Mouse (Mus musculus) ZHBTc4 (cell line): ENCODE measurements around the gene Selenon.

Experiments used
- DNase-seq: peaks from one replicate; pipeline ENCODE4 v3.0.0-alpha.2; 2011; ENCODE audit warnings: low read depth, low spot score

The Selenon gene

GRCm38 (mm10) chr4:134546814-134547705 is 4.9 kb downstream of the Selenon start:
- no peak for DNase-seq

- peak; percentile 88 for DNase-seq
Measured at GRCm38 (mm10) chr4:134543261-134543660, 8.7 kb downstream of the Selenon start.

GRCm38 (mm10) chr4:134542726-134543125 is 9.2 kb downstream of the Selenon start:
- DNase-seq = no peak

- no peak for DNase-seq
Measured at GRCm38 (mm10) chr4:134538997-134539580, 12.9 kb downstream of the Selenon start.

- DNase-seq = no peak
Measured at GRCm38 (mm10) chr4:134535787-134536151, 16.2 kb downstream of the Selenon start.

- DNase-seq = peak; percentile 99
Measured at GRCm38 (mm10) chr4:134534932-134535786, 16.8 kb downstream of the Selenon start, which contains the start of gene Mtfr1l. Mtfr1l (minus strand) TSS chr4:134535387.

DNA sequence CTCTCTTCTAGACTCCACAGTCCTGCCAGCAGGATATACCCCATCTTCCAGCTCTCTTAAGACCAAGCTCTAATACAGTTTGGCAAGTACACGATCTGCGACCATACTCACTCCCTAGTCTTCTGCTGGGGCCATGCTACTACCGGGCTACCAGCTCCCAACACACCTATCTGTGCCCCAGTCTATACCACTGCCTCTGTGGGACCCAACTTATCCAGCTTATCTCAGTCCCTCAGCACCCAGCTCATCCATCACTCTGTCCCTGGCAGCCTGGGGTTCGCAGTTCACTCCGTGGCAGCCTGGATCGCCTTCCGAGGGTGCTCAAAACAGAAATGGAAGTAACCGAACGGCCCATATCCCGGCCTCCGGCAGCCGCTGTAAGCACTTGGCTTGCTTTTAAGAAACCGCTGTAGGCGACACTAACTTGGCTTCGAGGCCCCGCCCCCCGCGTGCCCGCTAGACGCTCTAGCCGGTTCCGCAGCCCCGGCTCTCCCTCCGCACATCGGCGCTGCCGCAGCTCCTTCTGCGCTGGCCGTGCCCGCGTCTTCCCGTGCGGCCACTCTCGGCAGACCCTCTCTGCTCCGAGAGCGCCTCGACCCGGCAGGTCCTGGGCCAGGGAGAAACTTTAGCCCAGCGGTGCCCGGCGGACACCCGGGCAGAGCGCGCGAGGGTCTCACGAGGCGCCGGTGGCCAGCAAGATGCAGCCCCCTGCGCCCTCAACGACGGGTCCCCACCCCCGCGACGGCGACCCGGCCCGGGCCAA is 17.7 kb downstream of the Selenon start:
- peak; percentile 85 for DNase-seq

- no peak for DNase-seq
Measured at GRCm38 (mm10) chr4:134533421-134533820, 18.5 kb downstream of the Selenon start.

DNA sequence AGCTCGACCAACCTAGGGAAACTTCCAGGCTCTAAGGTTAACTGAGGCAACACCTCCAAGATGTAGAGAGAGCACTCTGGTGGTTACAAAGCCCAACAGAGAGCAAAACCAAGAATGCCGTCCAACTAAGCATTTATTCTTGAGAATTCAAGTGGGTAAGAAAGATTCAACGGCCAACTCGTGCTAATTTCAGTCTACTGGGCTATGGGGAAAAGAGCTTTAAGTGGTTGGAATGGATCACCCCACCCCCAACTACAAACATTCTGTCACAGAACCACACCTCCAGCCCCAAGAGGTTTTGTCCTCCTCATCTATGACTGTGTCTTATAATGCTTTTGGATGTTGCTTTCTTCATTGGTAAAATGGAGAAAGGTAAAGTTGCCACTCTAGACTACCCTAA is 19.0 kb downstream of the Selenon start:
- no peak for DNase-seq

DNA sequence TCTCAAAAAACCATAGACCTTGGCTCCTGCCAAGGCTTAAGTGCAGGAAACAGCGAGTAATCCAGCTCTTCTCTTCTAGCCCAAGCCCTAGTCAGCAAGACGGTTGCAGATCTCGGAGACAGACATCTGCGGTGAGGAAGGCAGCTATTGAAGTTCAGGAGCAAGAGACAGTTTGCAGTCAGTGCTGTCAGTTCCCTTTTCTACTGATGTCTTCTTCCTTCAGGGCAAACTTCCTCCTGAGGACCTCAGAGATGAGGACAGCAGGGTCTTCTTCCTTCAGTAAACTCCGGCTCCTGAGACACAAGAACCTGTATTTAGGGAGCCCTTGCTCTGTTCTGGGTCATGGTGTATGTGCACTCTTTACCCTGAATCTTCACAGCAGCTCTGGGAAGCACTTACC is 25.7 kb downstream of the Selenon start:
- no peak for DNase-seq

DNA sequence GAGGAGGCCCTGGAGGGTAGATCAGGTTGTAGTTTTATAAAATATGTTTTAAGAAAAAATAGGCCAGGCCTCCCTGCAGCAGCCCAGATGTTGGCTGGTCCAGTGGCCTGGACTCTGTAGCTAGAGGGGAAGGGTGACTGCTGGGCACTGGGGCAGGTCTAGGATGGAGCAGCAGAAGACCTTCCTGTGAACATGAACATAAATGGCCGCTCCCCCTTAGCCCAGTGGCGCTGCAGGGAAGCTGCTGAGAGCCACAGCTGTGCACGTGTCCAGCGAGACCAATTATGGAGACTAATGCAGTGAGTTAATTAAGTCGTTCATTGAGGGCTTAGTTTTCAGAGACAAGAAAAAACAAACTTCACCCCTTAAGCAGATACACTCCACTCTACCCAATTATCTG is 26.2 kb downstream of the Selenon start:
- no peak for DNase-seq

- DNase-seq = no peak
Measured at GRCm38 (mm10) chr4:134523447-134523846, 28.5 kb downstream of the Selenon start.

DNA sequence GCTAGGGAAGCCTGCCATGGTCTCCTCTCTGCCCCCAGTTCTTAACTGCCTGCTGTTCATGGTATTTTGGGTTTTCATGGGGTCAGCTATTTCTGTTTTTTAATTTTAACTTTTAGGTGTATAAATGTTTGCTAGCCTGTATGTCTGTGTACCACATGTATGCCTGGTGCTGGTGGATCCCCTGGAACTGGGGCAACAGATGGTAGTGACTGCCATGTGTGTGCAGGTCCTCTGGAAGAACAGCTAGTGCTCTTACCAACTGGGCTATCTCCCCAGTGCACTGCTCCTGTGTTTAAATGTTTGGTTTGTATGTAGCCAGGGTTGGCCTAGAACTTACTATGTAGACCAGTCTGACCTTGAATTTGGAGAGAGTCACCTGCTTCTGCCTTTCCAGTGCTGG is 32.7 kb downstream of the Selenon start:
- no peak for DNase-seq

- DNase-seq = no peak
Measured at GRCm38 (mm10) chr4:134518541-134518940, 33.4 kb downstream of the Selenon start.

DNA sequence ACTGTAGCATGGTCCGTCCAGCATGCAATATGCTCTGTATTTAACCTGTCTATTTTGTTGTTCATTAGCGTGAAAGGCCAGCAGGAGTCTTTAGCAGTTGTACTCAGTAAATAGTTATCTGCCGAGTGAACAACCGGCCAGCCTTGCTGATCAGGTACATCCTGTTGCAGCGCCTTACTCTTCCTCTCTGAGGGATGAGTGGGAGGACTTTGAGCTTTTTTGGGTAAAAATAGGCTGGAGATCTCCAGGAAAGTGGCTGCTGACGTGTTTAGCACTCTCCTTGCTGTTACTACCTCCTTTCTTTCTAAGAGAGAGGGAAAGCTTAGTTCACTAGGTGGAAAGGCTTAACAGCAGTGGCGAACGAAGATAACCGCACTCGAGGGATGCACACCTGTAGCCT is 34.2 kb downstream of the Selenon start:
- DNase-seq = no peak

DNA sequence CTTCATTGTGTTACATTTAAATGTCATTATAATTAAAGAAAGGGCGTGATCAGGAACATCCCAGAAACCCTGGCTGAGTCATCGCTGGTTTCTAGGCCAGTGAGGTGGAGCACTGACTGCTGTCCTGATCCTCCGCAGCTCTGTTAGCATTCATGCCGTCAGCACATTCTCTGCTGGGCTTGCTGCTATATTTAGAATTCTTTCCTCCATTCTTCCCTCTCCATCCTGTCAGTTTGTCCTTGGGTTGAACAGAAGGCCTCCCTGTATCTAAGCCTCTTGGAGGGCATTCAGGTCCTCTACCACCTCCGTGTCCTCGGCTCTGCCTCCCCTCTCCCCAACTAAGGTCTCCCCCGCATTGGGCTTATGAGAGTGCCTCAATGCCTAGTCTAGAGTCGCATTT is 35.0 kb downstream of the Selenon start:
- DNase-seq = no peak

GRCm38 (mm10) chr4:134515614-134516013 is 36.4 kb downstream of the Selenon start:
- no peak for DNase-seq

GRCm38 (mm10) chr4:134514309-134514930 is 37.5 kb downstream of the Selenon start:
- no peak for DNase-seq

DNA sequence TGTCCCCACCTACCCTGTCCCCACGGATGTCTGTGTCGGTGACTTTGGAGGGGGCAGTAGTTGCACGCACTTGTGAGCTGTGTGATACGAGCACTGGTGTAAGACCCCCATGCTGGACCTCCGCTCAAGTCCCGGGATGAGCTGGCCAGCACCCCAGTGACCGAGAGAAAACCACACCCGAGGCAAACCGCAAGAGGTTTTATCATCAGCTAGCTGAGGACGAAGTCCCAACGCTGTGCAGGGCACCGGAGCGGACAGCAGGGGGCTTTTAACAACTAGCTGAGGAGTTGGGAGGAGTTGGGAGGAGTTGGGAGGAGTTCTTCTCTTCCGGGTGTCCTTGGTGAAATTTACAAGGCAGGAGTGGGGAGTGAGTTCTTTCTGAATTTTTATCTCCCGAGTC is 39.2 kb downstream of the Selenon start:
- peak; percentile 68 for DNase-seq

DNA sequence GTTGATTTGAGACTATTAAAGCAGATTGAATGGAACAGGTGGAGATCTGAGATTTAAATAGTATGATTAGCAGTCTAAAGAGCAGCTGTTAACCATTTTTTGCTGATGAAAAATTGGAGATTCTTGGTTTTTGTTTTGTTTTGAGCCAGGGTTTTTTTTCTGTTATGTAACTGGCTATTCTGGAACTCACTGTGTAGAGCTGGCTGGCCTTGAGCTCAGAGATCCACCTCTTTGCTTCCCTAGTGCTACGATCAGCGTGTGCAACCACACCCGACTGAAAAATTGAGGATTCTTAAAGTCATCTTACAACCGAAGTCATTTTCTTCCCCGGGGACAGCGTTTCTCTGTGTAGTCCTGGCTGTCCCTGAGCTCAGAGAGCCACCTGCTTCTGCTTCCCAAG is 40.2 kb downstream of the Selenon start:
- DNase-seq = no peak

DNA sequence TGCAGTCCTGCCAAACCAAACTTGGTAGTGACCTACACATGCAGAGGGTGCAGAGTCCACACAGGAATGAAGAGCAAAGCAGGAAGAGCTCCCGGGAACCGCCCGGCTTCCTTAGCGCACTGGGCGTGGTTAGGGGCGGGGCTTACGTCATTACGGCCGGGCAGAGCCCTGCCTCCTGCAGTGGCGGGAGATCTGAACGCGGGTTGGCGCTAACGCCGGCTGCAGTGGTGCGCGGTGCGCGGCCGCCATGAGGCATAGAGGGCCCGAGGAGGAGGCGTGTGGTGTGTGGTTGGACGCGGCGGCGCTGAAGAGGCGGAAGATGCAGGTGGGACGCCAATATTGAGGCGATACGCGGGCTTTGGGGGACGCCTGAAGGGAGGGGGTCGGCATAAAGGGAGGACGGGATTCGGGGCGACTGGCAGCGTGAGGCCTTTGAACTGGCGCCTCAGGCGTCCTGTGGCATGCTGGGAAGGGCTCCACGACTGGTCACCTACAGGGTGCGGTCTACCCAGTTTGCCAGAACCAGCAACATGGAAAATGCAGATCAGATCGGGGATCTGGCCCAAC is 41.0 kb downstream of the Selenon start, which contains the start of gene Aunip:
Gene Aunip, plus strand, starts transcription at position 155 of the 567 bp plus-strand sequence.
- peak; percentile 97 for DNase-seq
